Mouse (Mus musculus) midbrain, embryonic 14.5 days (tissue): ENCODE measurements around the gene Rnf145. TPM values are rescaled to one million over a fixed set of nuclear protein-coding genes. Genes with fewer than 3 reads are reported as not detected.

Source experiments
- ATAC-seq: fragments of 200-750 bp; cut with Nextera tagmentation; 2 replicates; pipeline ENCODE4 v1.8.0; 2017; ENCODE audit warnings: moderate number of reproducible peaks, moderate library complexity; ENCODE audit not compliant: low FRiP score, low TSS enrichment
- DNase-seq: peaks from one replicate; pipeline ENCODE4 v3.0.0-alpha.2; 2015
- H3K27ac ChIP-seq: fragments of 300-500 bp; sonication (generic); replicated peaks from 2 replicates; pipeline ENCODE4 v1.5.1; 2014; ENCODE audit warnings: mild to moderate bottlenecking, low read depth, low read length, moderate library complexity
- H3K27me3 ChIP-seq: fragments of 300-500 bp; sonication (generic); 2 replicates; pipeline ENCODE4 v1.6.1; 2014; ENCODE audit warnings: low read length, control low read depth, mixed read lengths; ENCODE audit not compliant: control insufficient read depth, insufficient read depth
- H3K36me3 ChIP-seq: fragments of 300-500 bp; sonication (generic); 2 replicates; pipeline ENCODE4 v1.6.1; 2014; ENCODE audit warnings: low read length, control low read depth; ENCODE audit not compliant: control insufficient read depth, insufficient read depth
- H3K4me1 ChIP-seq: fragments of 300-500 bp; sonication (generic); 2 replicates; pipeline ENCODE4 v1.6.1; 2014; ENCODE audit warnings: mild to moderate bottlenecking, antibody characterized with exemption, low read length, control low read depth; ENCODE audit not compliant: control insufficient read depth, insufficient read depth
- H3K4me2 ChIP-seq: fragments of 300-500 bp; sonication (generic); 2 replicates; pipeline ENCODE4 v1.6.1; 2014; ENCODE audit warnings: mild to moderate bottlenecking, low read length, moderate library complexity
- H3K4me3 ChIP-seq: fragments of 300-500 bp; sonication (generic); replicated peaks from 2 replicates; pipeline ENCODE4 v1.5.1; 2014; ENCODE audit warnings: low read depth, low read length
- H3K9ac ChIP-seq: fragments of 300-500 bp; sonication (generic); replicated peaks from 2 replicates; pipeline ENCODE4 v1.6.1; 2014; ENCODE audit warnings: mild to moderate bottlenecking, low read length, moderate library complexity
- H3K9me3 ChIP-seq: fragments of 300-500 bp; sonication (generic); 2 replicates; pipeline ENCODE4 v1.6.1; 2016; ENCODE audit warnings: low read length, control low read depth, mixed read lengths; ENCODE audit not compliant: control insufficient read depth
- WGBS: fragments of 180-500 bp; shearing (Covaris S2); extraction: QIAGEN DNeasy Blood & Tissue Kit; methylation state at CpG from one replicate; pipeline ENCODE4 v1.1.7; 2014; 5-methylcytosine and 5-hydroxymethylcytosine counted together
- polyA plus RNA-seq: library from polyadenylated mRNA; unstranded; fragments of >200 nt; fragmentation: Nextera tagmentation; extraction: Ambion mirVana; gene quantifications from 2 replicates; pipeline ENCODE4 v1.2.1, GENCODE M21; 2014

The Rnf145 gene
- polyA plus RNA-seq, 1 experiment from 2014 or later: 134 TPM

- no peaks in the 10 kb centered on the region for H3K9me3 ChIP-seq
- no peak overlapping the region for H3K27ac ChIP-seq
- H3K4me3 ChIP-seq: no peak overlapping the region
- H3K27me3 ChIP-seq: no peaks in the 10 kb centered on the region
- DNase-seq: no peak
- no peaks in the 10 kb centered on the region for H3K4me1 ChIP-seq
- no peak for ATAC-seq
- 90% methylated on average over 6 of the region's 6 CpGs for WGBS
- no peaks in the 10 kb centered on the region for H3K36me3 ChIP-seq
- H3K4me2 ChIP-seq: no peak overlapping the region
- no peak overlapping the region for H3K9ac ChIP-seq
Measured at GRCm38 (mm10) chr11:44480246-44480645, 38.5 kb upstream of the Rnf145 start.

GRCm38 (mm10) chr11:44485089-44485736 lies 33.6 kb upstream of the Rnf145 start:
- no peaks in the 10 kb centered on the region for H3K27me3 ChIP-seq
- ATAC-seq (no peak), DNase-seq (no peak)
- H3K27ac ChIP-seq: no peak overlapping the region
- no peaks in the 10 kb centered on the region for H3K4me1 ChIP-seq
- no peak overlapping the region for H3K9ac ChIP-seq
- WGBS: 93% methylated on average over 7 of the region's 7 CpGs
- no peak overlapping the region for H3K4me2 ChIP-seq
- no peak overlapping the region for H3K4me3 ChIP-seq
- no peaks in the 10 kb centered on the region for H3K9me3 ChIP-seq
- no peaks in the 10 kb centered on the region for H3K36me3 ChIP-seq

- Histone ChIP-seq H3K4me3 (no peak overlapping the region), H3K27me3 (no peaks in the 10 kb centered on the region), H3K9me3 (no peaks in the 10 kb centered on the region), H3K27ac (no peak overlapping the region), H3K4me2 (no peak overlapping the region), H3K36me3 (no peaks in the 10 kb centered on the region), H3K9ac (no peak overlapping the region), H3K4me1 (no peaks in the 10 kb centered on the region)
- WGBS: 93% methylated on average over 1 of the region's 1 CpGs
- ATAC-seq (no peak), DNase-seq (no peak)
Measured at GRCm38 (mm10) chr11:44489117-44489516, 29.6 kb upstream of the Rnf145 start.

GRCm38 (mm10) chr11:44494643-44495323 lies 24.0 kb upstream of the Rnf145 start:
- Histone ChIP-seq H3K9me3 (no peaks in the 10 kb centered on the region), H3K27me3 (no peaks in the 10 kb centered on the region), H3K4me3 (no peak overlapping the region), H3K27ac (no peak overlapping the region), H3K4me1 (no peaks in the 10 kb centered on the region), H3K4me2 (no peak overlapping the region), H3K36me3 (no peaks in the 10 kb centered on the region), H3K9ac (no peak overlapping the region)
- WGBS: 85% methylated on average over 5 of the region's 5 CpGs
- ATAC-seq (no peak), DNase-seq (no peak)

- DNase-seq (peak; percentile 2), ATAC-seq (no peak)
- H3K4me1 ChIP-seq: no peaks in the 10 kb centered on the region
- H3K9ac ChIP-seq: no peak overlapping the region
- no peak overlapping the region for H3K4me2 ChIP-seq
- 46% methylated on average over 3 of the region's 3 CpGs for WGBS
- no peaks in the 10 kb centered on the region for H3K9me3 ChIP-seq
- H3K36me3 ChIP-seq: no peaks in the 10 kb centered on the region
- no peaks in the 10 kb centered on the region for H3K27me3 ChIP-seq
- no peak overlapping the region for H3K27ac ChIP-seq
- no peak overlapping the region for H3K4me3 ChIP-seq
Measured at GRCm38 (mm10) chr11:44496217-44496616, 22.5 kb upstream of the Rnf145 start.

DNA sequence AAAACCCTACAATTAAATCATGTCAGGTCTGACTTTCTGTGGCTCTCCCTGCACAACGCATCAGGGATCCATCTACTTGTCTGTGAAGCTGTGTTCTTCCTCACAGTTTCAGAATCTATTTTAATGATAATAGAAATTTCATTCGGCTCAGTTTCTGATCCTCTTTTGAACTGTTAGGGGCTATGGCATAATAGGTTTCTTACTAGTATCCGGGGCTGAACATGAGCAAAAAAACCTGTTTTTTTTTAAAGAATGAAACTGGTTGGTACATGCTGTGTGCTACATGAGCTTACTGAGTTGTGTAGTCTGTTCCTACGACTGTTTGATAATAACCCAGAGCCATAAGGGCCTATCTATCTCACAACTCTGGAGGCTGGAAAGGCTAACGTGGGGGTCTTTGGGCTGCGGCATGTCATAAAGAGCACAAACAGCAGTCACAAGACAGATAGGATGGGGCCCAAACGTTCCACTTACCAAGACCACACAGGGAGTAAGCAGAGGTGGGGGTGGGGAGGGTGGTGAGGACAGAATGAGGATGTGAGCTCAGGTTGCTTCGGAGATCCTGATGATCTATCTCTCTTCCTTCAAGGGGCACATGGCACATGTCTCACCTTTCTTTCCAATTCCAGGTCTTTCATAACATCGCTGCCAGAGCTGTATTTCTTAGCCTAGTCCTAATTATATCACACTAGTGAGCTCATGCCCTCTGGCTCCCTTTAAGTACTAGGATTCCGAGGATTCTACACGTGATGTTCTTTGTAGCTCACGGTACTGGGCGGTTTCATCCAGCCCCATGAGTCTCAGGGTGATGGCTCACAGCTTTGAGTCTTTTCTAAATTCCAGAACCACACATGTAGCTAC lies 20.1 kb upstream of the Rnf145 start:
- Histone ChIP-seq H3K9me3 (no peaks in the 10 kb centered on the region), H3K4me1 (no peaks in the 10 kb centered on the region), H3K27me3 (no peaks in the 10 kb centered on the region), H3K4me2 (no peak overlapping the region), H3K4me3 (no peak overlapping the region), H3K9ac (no peak overlapping the region), H3K27ac (no peak overlapping the region), H3K36me3 (no peaks in the 10 kb centered on the region)
- DNase-seq: no peak
- 72% methylated on average over 13 of the region's 13 CpGs for WGBS
- no peak for ATAC-seq

GRCm38 (mm10) chr11:44500966-44501365 lies 17.8 kb upstream of the Rnf145 start:
- 88% methylated on average over 7 of the region's 7 CpGs for WGBS

DNA sequence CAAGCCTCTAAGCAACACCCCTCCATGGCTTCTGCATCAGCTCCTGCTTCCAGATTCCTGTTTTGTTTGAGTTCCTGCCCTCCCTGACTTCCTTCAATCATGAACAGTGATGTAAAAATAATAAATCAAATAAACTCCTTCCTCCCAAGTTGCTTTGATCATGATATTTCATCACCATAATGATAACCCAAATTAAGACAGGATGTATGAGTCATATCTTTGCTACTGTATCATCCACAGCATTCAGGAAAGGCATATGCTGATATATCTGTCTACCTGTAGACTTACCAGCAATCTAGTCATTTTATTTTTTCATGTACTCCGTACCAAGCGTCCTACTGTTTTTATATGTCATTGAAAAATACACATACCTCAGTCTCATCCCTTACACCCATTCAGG lies 17.3 kb upstream of the Rnf145 start:
- ATAC-seq: no peak
- Histone ChIP-seq H3K9ac (no peak overlapping the region), H3K4me1 (no peaks in the 10 kb centered on the region), H3K36me3 (no peaks in the 10 kb centered on the region), H3K27ac (no peak overlapping the region), H3K4me3 (no peak overlapping the region), H3K9me3 (no peaks in the 10 kb centered on the region), H3K4me2 (no peak overlapping the region), H3K27me3 (no peaks in the 10 kb centered on the region)
- DNase-seq: no peak
- 97% methylated on average over 2 of the region's 2 CpGs for WGBS

More at GRCm38 (mm10) chr11:44500966-44501365, 17.8 kb upstream of the Rnf145 start:
- DNase-seq: no peak
- no peak overlapping the region for H3K9ac ChIP-seq
- ATAC-seq: no peak
- no peaks in the 10 kb centered on the region for H3K4me1 ChIP-seq
- no peak overlapping the region for H3K27ac ChIP-seq
- H3K27me3 ChIP-seq: no peaks in the 10 kb centered on the region
- H3K36me3 ChIP-seq: no peaks in the 10 kb centered on the region
- H3K4me2 ChIP-seq: no peak overlapping the region
- no peaks in the 10 kb centered on the region for H3K9me3 ChIP-seq
- H3K4me3 ChIP-seq: no peak overlapping the region
